Mouse (Mus musculus): ENCODE data around the gene Ptprt. TPM values are rescaled to one million over a fixed set of nuclear protein-coding genes. Genes with fewer than 3 reads are reported as not detected.
A peak's percentile ranks its signal among the peaks of the same experiment; 100 is the strongest.

Gene Ptprt
- polyA plus RNA-seq, 1 experiment from 2014 or later: 4.6 TPM

GRCm38 (mm10) chr2:162568308-162569100 lies 92.4 kb downstream of the Ptprt start:
- no peak overlapping the region for H3K4me3 ChIP-seq (ENCODE audit: low read length)
- H3K4me2 ChIP-seq (replicated peaks; ENCODE audit: low read depth, low read length): no peak overlapping the region
- no peak overlapping the region for H3K9ac ChIP-seq (ENCODE audit: low read depth, low read length)
- ATAC-seq (ENCODE audit: low FRiP score, low TSS enrichment): 0 out of 2 replicates have a peak, but pooled peaks have one; percentile 62
- H3K4me1 ChIP-seq (ENCODE audit: control insufficient read depth, insufficient read depth, low read length): no peaks in the 10 kb centered on the region
- no peaks in the 10 kb centered on the region for H3K9me3 ChIP-seq (ENCODE audit: control insufficient read depth, low read length)
- 45% methylated on average over 6 of the region's 6 CpGs for WGBS
- H3K27ac ChIP-seq (ENCODE audit: low read depth, low read length): no peak overlapping the region
- H3K27me3 ChIP-seq (ENCODE audit: control insufficient read depth, insufficient read depth, low read length): no peaks in the 10 kb centered on the region
- H3K36me3 ChIP-seq (ENCODE audit: control insufficient read depth, insufficient read depth, low read length): no peaks in the 10 kb centered on the region

GRCm38 (mm10) chr2:162548312-162548711 lies 112.6 kb downstream of the Ptprt start:
- no peak overlapping the region for H3K9ac ChIP-seq (ENCODE audit: low read depth, low read length)
- no peaks in the 10 kb centered on the region for H3K27me3 ChIP-seq (ENCODE audit: control insufficient read depth, insufficient read depth, low read length)
- no peaks in the 10 kb centered on the region for H3K9me3 ChIP-seq (ENCODE audit: control insufficient read depth, low read length)
- no peak overlapping the region for H3K27ac ChIP-seq (ENCODE audit: low read depth, low read length)
- H3K36me3 ChIP-seq (ENCODE audit: control insufficient read depth, insufficient read depth, low read length): no peaks in the 10 kb centered on the region
- no peak overlapping the region for H3K4me2 ChIP-seq (replicated peaks; ENCODE audit: low read depth, low read length)
- WGBS: 89% methylated on average over 8 of the region's 8 CpGs
- no peak for ATAC-seq (ENCODE audit: low FRiP score, low TSS enrichment)
- H3K4me3 ChIP-seq (ENCODE audit: low read length): no peak overlapping the region
- no peaks in the 10 kb centered on the region for H3K4me1 ChIP-seq (ENCODE audit: control insufficient read depth, insufficient read depth, low read length)

- Histone ChIP-seq H3K4me2 (replicated peaks; ENCODE audit: low read depth, low read length) (no peak overlapping the region), H3K36me3 (ENCODE audit: control insufficient read depth, insufficient read depth, low read length) (no peaks in the 10 kb centered on the region), H3K9me3 (ENCODE audit: control insufficient read depth, low read length) (peaks cover 2% of the 10 kb centered on the region; the same call in 1 of the 2 replicates), H3K4me1 (ENCODE audit: control insufficient read depth, insufficient read depth, low read length) (0 out of 2 replicates have a peak, but pooled peaks cover 3% of the 10 kb centered on the region), H3K27ac (ENCODE audit: low read depth, low read length) (no peak overlapping the region), H3K27me3 (ENCODE audit: control insufficient read depth, insufficient read depth, low read length) (no peaks in the 10 kb centered on the region), H3K9ac (ENCODE audit: low read depth, low read length) (no peak overlapping the region), H3K4me3 (ENCODE audit: low read length) (no peak overlapping the region)
- WGBS: 32% methylated on average over 7 of the region's 7 CpGs
- ATAC-seq (ENCODE audit: low FRiP score, low TSS enrichment): no peak
These were observed 129.3 kb downstream of the Ptprt start for GRCm38 (mm10) chr2:162531638-162532037.

- WGBS: 92% methylated on average over 3 of the region's 3 CpGs
- Histone ChIP-seq H3K27me3 (ENCODE audit: control insufficient read depth, insufficient read depth, low read length) (no peaks in the 10 kb centered on the region), H3K27ac (ENCODE audit: low read depth, low read length) (no peak overlapping the region), H3K36me3 (ENCODE audit: control insufficient read depth, insufficient read depth, low read length) (no peaks in the 10 kb centered on the region), H3K4me2 (replicated peaks; ENCODE audit: low read depth, low read length) (no peak overlapping the region), H3K9me3 (ENCODE audit: control insufficient read depth, low read length) (no peaks in the 10 kb centered on the region), H3K9ac (ENCODE audit: low read depth, low read length) (no peak overlapping the region), H3K4me1 (ENCODE audit: control insufficient read depth, insufficient read depth, low read length) (0 out of 2 replicates have a peak, but pooled peaks cover 3% of the 10 kb centered on the region), H3K4me3 (ENCODE audit: low read length) (no peak overlapping the region)
- ATAC-seq (ENCODE audit: low FRiP score, low TSS enrichment): no peak
These were observed 132.0 kb downstream of the Ptprt start for GRCm38 (mm10) chr2:162528911-162529310.

GRCm38 (mm10) chr2:162515993-162516392 lies 145.0 kb downstream of the Ptprt start:
- Histone ChIP-seq H3K4me3 (ENCODE audit: low read length) (no peak overlapping the region), H3K27me3 (ENCODE audit: control insufficient read depth, insufficient read depth, low read length) (no peaks in the 10 kb centered on the region), H3K36me3 (ENCODE audit: control insufficient read depth, insufficient read depth, low read length) (no peaks in the 10 kb centered on the region), H3K9ac (ENCODE audit: low read depth, low read length) (no peak overlapping the region), H3K4me2 (replicated peaks; ENCODE audit: low read depth, low read length) (no peak overlapping the region), H3K9me3 (ENCODE audit: control insufficient read depth, low read length) (no peaks in the 10 kb centered on the region), H3K27ac (ENCODE audit: low read depth, low read length) (no peak overlapping the region), H3K4me1 (ENCODE audit: control insufficient read depth, insufficient read depth, low read length) (no peaks in the 10 kb centered on the region)
- ATAC-seq (ENCODE audit: low FRiP score, low TSS enrichment): peak; percentile 52
- WGBS: 35% methylated on average over 8 of the region's 8 CpGs

GRCm38 (mm10) chr2:162513072-162513471 lies 147.9 kb downstream of the Ptprt start:
- no peaks in the 10 kb centered on the region for H3K36me3 ChIP-seq (ENCODE audit: control insufficient read depth, insufficient read depth, low read length)
- no peak overlapping the region for H3K4me2 ChIP-seq (replicated peaks; ENCODE audit: low read depth, low read length)
- no peak for ATAC-seq (ENCODE audit: low FRiP score, low TSS enrichment)
- no peak overlapping the region for H3K9ac ChIP-seq (ENCODE audit: low read depth, low read length)
- H3K4me3 ChIP-seq (ENCODE audit: low read length): no peak overlapping the region
- no peaks in the 10 kb centered on the region for H3K4me1 ChIP-seq (ENCODE audit: control insufficient read depth, insufficient read depth, low read length)
- 81% methylated on average over 4 of the region's 4 CpGs for WGBS
- H3K9me3 ChIP-seq (ENCODE audit: control insufficient read depth, low read length): no peaks in the 10 kb centered on the region
- H3K27me3 ChIP-seq (ENCODE audit: control insufficient read depth, insufficient read depth, low read length): no peaks in the 10 kb centered on the region
- no peak overlapping the region for H3K27ac ChIP-seq (ENCODE audit: low read depth, low read length)

- H3K4me2 ChIP-seq (replicated peaks; ENCODE audit: low read depth, low read length): no peak overlapping the region
- no peak overlapping the region for H3K9ac ChIP-seq (ENCODE audit: low read depth, low read length)
- WGBS: 93% methylated on average over 1 of the region's 1 CpGs
- no peak overlapping the region for H3K27ac ChIP-seq (ENCODE audit: low read depth, low read length)
- no peak for ATAC-seq (ENCODE audit: low FRiP score, low TSS enrichment)
- H3K9me3 ChIP-seq (ENCODE audit: control insufficient read depth, low read length): no peaks in the 10 kb centered on the region
- H3K4me1 ChIP-seq (ENCODE audit: control insufficient read depth, insufficient read depth, low read length): no peaks in the 10 kb centered on the region
- H3K36me3 ChIP-seq (ENCODE audit: control insufficient read depth, insufficient read depth, low read length): no peaks in the 10 kb centered on the region
- no peak overlapping the region for H3K4me3 ChIP-seq (ENCODE audit: low read length)
- no peaks in the 10 kb centered on the region for H3K27me3 ChIP-seq (ENCODE audit: control insufficient read depth, insufficient read depth, low read length)
These were observed 148.9 kb downstream of the Ptprt start for GRCm38 (mm10) chr2:162512094-162512493.

GRCm38 (mm10) chr2:162509016-162509415 lies 151.9 kb downstream of the Ptprt start:
- Histone ChIP-seq H3K36me3 (ENCODE audit: control insufficient read depth, insufficient read depth, low read length) (no peaks in the 10 kb centered on the region), H3K27me3 (ENCODE audit: control insufficient read depth, insufficient read depth, low read length) (no peaks in the 10 kb centered on the region), H3K4me2 (replicated peaks; ENCODE audit: low read depth, low read length) (no peak overlapping the region), H3K9ac (ENCODE audit: low read depth, low read length) (no peak overlapping the region), H3K27ac (ENCODE audit: low read depth, low read length) (no peak overlapping the region), H3K4me1 (ENCODE audit: control insufficient read depth, insufficient read depth, low read length) (no peaks in the 10 kb centered on the region), H3K4me3 (ENCODE audit: low read length) (no peak overlapping the region), H3K9me3 (ENCODE audit: control insufficient read depth, low read length) (no peaks in the 10 kb centered on the region)
- ATAC-seq (ENCODE audit: low FRiP score, low TSS enrichment): no peak
- WGBS: 83% methylated on average over 5 of the region's 5 CpGs

- Histone ChIP-seq H3K27me3 (ENCODE audit: control insufficient read depth, insufficient read depth, low read length) (no peaks in the 10 kb centered on the region), H3K9me3 (ENCODE audit: control insufficient read depth, low read length) (no peaks in the 10 kb centered on the region), H3K4me3 (ENCODE audit: low read length) (no peak overlapping the region), H3K27ac (ENCODE audit: low read depth, low read length) (no peak overlapping the region), H3K4me1 (ENCODE audit: control insufficient read depth, insufficient read depth, low read length) (no peaks in the 10 kb centered on the region), H3K9ac (ENCODE audit: low read depth, low read length) (no peak overlapping the region), H3K4me2 (replicated peaks; ENCODE audit: low read depth, low read length) (no peak overlapping the region), H3K36me3 (ENCODE audit: control insufficient read depth, insufficient read depth, low read length) (no peaks in the 10 kb centered on the region)
- no peak for ATAC-seq (ENCODE audit: low FRiP score, low TSS enrichment)
- 68% methylated on average over 10 of the region's 10 CpGs for WGBS
These were observed 153.3 kb downstream of the Ptprt start for GRCm38 (mm10) chr2:162507664-162508063.

Measured in kidney, embryonic 14.5 days (tissue).